Comparison of ENCODE assay signal across 20 mouse cellular contexts in genomic region chr1:151310511-151310910, GRCm38 (mm10).
"Had no signal": no experiment of that assay in that cellular context is flagged by ENCODE, and none has a peak within 500 bp of the region (broad histone marks: within the 10 kb centered on the region; RNA-seq: fewer than 3 reads in every experiment).

No protein-coding gene starts in this region.

- ATAC-seq: midbrain, embryonic 16.5 days had no signal

- H3K9ac ChIP-seq: liver, embryonic 15.5 days; lung, embryonic 14.5 days; midbrain, embryonic 12.5 days; neural tube, embryonic 13.5 days; neural tube, embryonic 15.5 days had no signal

- H3K4me1 ChIP-seq: midbrain, embryonic 10.5 days; midbrain, embryonic 12.5 days; neural tube, embryonic 13.5 days; neural tube, embryonic 15.5 days had no signal

- H3K36me3 ChIP-seq: liver, embryonic 15.5 days; midbrain, embryonic 10.5 days; midbrain, embryonic 12.5 days; neural tube, embryonic 13.5 days; neural tube, embryonic 15.5 days had no signal

- H3K27ac ChIP-seq: liver, embryonic 15.5 days; midbrain, embryonic 10.5 days; midbrain, embryonic 12.5 days; neural tube, embryonic 13.5 days; neural tube, embryonic 15.5 days had no signal

- H3K27me3 ChIP-seq: liver, embryonic 15.5 days; midbrain, embryonic 12.5 days; neural tube, embryonic 13.5 days; neural tube, embryonic 15.5 days had no signal

- H3K9me3 ChIP-seq: liver, embryonic 15.5 days; midbrain, embryonic 10.5 days; midbrain, embryonic 12.5 days; neural tube, embryonic 13.5 days; neural tube, embryonic 15.5 days had no signal

- H3K4me3 ChIP-seq: liver, embryonic 15.5 days; midbrain, embryonic 10.5 days; midbrain, embryonic 12.5 days; myocyte; neural tube, embryonic 13.5 days; neural tube, embryonic 15.5 days had no signal

- DNase-seq: lung, adult 18-20 months; lung, embryonic 14.5 days; lung, postnatal 10 days; lung, postnatal 4 days; midbrain, embryonic 14.5 days; retina, postnatal 1 day; right cerebral cortex, adult 18-20 months; right cerebral cortex, postnatal 25 days; right cerebral cortex, postnatal 4 days; spleen, adult 18-20 months; thymus, adult 2 months; thymus, postnatal 25 days; thymus, postnatal 4 days had no signal

- H3K4me2 ChIP-seq: liver, embryonic 15.5 days; lung, embryonic 14.5 days; midbrain, embryonic 12.5 days; neural tube, embryonic 13.5 days; neural tube, embryonic 15.5 days had no signal
